Mouse (Mus musculus) midbrain, embryonic 13.5 days (tissue): ENCODE data around the gene Bptf. TPM values are rescaled to one million over a fixed set of nuclear protein-coding genes. Genes with fewer than 3 reads are reported as not detected.
"Not testable (repeated sequence)": the region's sequence is repeated elsewhere in the genome, so short reads cannot be mapped to it uniquely, and the experiment has no call there.

Experiments used
- ATAC-seq: fragments of 200-750 bp; cut with Nextera tagmentation; 2 replicates; pipeline ENCODE4 v1.8.0; 2017; ENCODE audit warnings: mild to moderate bottlenecking, moderate TSS enrichment, moderate library complexity
- H3K27ac ChIP-seq: fragments of 300-500 bp; sonication (generic); 2 replicates; pipeline ENCODE4 v1.5.1; 2015; ENCODE audit warnings: inconsistent platforms, mild to moderate bottlenecking, moderate library complexity
- H3K27me3 ChIP-seq: fragments of 300-500 bp; sonication (generic); 2 replicates; pipeline ENCODE4 v1.6.1; 2015; ENCODE audit warnings: mild to moderate bottlenecking, inconsistent platforms
- H3K36me3 ChIP-seq: fragments of 300-500 bp; sonication (generic); 2 replicates; pipeline ENCODE4 v1.6.1; 2015; ENCODE audit warnings: mild to moderate bottlenecking, inconsistent platforms
- H3K4me1 ChIP-seq: fragments of 300-500 bp; sonication (generic); replicated peaks from 2 replicates; pipeline ENCODE4 v1.6.1; 2015; ENCODE audit warnings: inconsistent platforms
- H3K4me2 ChIP-seq: fragments of 300-500 bp; sonication (generic); replicated peaks from 2 replicates; pipeline ENCODE4 v1.6.1; 2015; ENCODE audit warnings: moderate library complexity, mild to moderate bottlenecking, inconsistent platforms
- H3K4me3 ChIP-seq: fragments of 300-500 bp; sonication (generic); replicated peaks from 2 replicates; pipeline ENCODE4 v1.5.1; 2015; ENCODE audit warnings: mild to moderate bottlenecking, inconsistent platforms
- H3K9ac ChIP-seq: fragments of 300-500 bp; sonication (generic); replicated peaks from 2 replicates; pipeline ENCODE4 v1.6.1; 2015; ENCODE audit warnings: mild to moderate bottlenecking, inconsistent platforms
- H3K9me3 ChIP-seq: fragments of 300-500 bp; sonication (generic); 2 replicates; pipeline ENCODE4 v1.6.1; 2016; ENCODE audit warnings: mild to moderate bottlenecking, inconsistent platforms
- WGBS: fragments of 180-500 bp; shearing (Covaris S2); methylation state at CpG from one replicate; pipeline ENCODE4 v1.1.7; 2015; 5-methylcytosine and 5-hydroxymethylcytosine counted together
- polyA plus RNA-seq: library from polyadenylated mRNA; unstranded; fragments of >200 nt; fragmentation: Nextera tagmentation; extraction: Ambion mirVana; gene quantifications from 2 replicates; pipeline ENCODE4 v1.2.1, GENCODE M21; 2015

Bptf gene
- polyA plus RNA-seq, 1 experiment from 2014 or later, result 45.1 TPM

DNA sequence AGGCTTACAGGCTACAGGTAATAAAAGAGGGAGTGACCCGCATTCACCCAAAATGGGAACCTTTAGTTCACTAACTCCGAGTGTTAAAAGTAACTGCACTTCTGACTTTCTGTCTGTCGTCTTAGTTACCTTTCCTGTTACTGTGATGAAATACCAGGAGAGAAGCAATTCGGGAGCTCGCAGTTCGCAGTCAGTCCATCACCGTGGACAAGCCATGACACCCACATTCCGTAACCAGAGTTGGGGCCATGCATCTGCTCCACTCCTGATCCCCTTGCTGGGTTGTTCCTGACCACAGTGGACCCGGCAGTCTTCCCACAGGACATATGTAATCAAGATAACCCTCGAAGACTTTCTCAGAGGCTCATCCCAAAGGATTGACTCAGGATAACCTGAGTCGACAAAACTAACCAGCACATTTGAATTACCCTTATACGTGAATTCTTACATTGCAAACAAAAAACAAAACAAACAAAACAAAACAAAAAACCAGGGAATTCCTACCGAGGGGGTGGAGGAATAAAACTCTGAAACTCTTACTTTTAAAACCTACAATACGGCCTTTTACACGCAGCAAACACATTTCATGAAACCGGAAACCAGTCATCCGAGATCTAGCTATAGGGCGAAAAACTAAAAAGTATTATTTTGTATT lies 120.1 kb downstream of the Bptf start:
- Histone ChIP-seq H3K36me3 (no peaks in the 10 kb centered on the region), H3K27me3 (no peaks in the 10 kb centered on the region), H3K4me1 (peaks cover 10% of the 10 kb centered on the region), H3K9me3 (no peaks in the 10 kb centered on the region), H3K27ac (peak overlapping the region; percentile 90), H3K9ac (peak overlapping the region; percentile 70), H3K4me3 (peak overlapping the region; percentile 54), H3K4me2 (peak overlapping the region; percentile 56)
- WGBS, result 46% methylated on average over 18 of the region's 18 CpGs
- no peak for ATAC-seq

DNA sequence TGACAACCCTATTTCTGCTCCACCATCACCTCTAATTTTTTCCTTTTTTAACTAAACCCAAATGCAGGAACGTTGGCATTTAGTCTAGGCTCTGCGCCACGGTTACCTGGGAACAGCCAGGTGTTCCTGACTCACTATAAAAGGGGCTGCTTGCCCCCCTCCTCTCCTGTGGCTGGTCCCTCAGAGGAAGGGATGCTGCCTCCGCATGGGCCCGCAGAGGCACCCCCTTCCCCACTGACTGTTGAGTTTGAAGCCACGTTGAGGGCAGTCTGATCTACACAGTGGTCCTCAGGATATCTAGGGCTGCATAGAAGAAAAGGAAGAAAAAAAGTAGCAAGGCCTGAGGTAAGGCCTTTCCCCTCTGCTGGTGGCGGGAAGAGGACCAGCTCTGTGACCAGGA lies 120.8 kb downstream of the Bptf start:
- Histone ChIP-seq H3K27ac (no peak overlapping the region), H3K27me3 (no peaks in the 10 kb centered on the region), H3K4me1 (peaks cover 10% of the 10 kb centered on the region), H3K4me2 (no peak overlapping the region), H3K36me3 (no peaks in the 10 kb centered on the region), H3K9ac (no peak overlapping the region), H3K9me3 (no peaks in the 10 kb centered on the region), H3K4me3 (no peak overlapping the region)
- ATAC-seq, result no peak
- 73% methylated on average over 7 of the region's 7 CpGs for WGBS

DNA sequence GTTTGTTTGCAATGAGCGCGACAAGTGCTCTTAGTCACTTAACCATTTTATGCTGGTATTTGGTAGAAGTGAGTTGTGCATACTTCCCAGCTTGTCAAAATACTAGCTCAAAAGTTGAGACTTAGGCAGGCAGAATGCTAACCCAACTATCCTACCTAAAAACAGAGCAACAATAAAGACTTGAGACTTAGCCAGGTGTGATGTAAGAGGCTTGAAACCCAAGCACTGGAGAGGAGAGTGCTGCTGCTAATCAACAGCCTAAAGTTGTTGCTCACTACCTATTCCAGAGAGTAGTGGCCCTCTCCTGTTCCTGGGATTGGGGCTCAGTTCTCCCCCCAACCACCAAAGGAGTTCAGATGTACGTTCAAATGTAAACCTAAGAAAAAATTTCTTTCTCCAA lies 121.5 kb downstream of the Bptf start:
- Histone ChIP-seq H3K36me3 (no peaks in the 10 kb centered on the region), H3K27me3 (no peaks in the 10 kb centered on the region), H3K4me1 (peaks cover 10% of the 10 kb centered on the region), H3K9me3 (no peaks in the 10 kb centered on the region), H3K4me2 (no peak overlapping the region), H3K9ac (no peak overlapping the region), H3K4me3 (no peak overlapping the region), H3K27ac (no peak overlapping the region)
- WGBS, result 94% methylated on average over 3 of the region's 3 CpGs
- no peak for ATAC-seq

DNA sequence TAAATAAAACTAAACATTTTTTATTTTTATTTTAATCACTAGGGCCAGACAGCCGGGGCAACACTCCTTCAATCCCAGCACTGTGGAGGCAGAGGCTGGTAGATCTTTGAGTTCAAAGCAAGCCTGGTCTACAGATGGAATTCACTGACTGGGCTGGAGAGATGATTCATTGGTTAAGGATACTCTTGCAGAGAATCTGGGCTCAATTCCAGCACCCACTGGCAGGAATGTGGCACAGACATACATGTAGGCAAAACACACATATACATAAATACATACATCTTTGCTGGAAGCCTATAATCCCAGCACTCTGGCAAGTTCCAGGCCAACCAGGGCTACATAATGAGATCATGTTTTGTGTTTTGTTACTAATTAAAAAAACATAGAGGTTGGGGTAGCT lies 126.4 kb downstream of the Bptf start:
- no peaks in the 10 kb centered on the region for H3K4me1 ChIP-seq
- 93% methylated on average over 1 of the region's 1 CpGs for WGBS
- H3K27me3 ChIP-seq, result no peaks in the 10 kb centered on the region
- H3K36me3 ChIP-seq, result no peaks in the 10 kb centered on the region
- H3K27ac ChIP-seq, result no peak overlapping the region
- H3K4me3 ChIP-seq, result no peak overlapping the region
- no peak overlapping the region for H3K9ac ChIP-seq
- no peaks in the 10 kb centered on the region for H3K9me3 ChIP-seq
- no peak for ATAC-seq
- H3K4me2 ChIP-seq, result no peak overlapping the region

DNA sequence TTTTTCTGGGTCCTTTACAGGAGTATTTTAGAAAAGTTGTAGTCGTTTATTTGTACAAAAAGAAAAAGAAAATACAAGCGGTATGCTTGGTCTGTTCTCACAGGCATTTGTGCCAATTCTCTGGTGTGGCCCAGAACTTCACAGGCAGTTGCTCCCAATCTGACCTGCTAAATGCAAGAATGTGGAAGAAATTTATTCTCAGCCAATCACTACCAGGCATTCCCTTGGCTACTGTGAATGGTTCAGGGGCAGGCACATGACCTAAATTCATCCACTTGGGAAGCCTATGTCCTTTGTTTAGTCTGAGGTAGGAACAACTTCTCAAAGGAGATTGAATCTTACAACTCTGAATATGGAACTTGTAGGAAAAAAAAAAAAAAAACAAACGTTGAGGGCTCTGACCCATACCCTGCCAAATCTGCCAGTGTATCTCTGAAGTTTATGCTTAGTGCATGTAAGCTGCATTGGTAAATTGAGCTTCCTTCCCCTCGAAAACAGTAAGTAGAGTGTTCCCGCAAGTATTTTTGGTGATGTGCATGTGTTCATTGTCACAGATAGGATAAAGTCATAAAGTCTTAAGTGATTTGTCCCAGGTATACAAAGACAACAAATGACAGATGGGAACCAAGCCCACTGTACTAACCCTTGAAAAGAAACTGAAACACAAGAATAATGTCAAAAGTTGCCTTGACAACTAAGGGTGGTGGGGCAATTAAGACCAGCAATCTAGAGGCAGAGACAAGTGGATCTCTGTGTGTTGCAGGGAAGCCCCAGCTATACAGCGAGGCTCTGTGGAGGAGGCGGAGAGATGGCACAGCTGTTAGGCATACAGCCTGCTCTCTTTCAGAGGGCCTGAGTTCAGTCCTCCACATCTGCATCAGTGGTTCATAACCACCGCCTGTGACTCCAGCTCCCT lies 129.9 kb downstream of the Bptf start:
- H3K4me3 ChIP-seq, result no peak overlapping the region
- no peak overlapping the region for H3K9ac ChIP-seq
- H3K4me2 ChIP-seq, result no peak overlapping the region
- H3K27ac ChIP-seq, result no peak overlapping the region
- H3K36me3 ChIP-seq, result peaks cover 2% of the 10 kb centered on the region
- no peak for ATAC-seq
- 43% methylated on average over 8 of the region's 8 CpGs for WGBS
- H3K27me3 ChIP-seq, result no peaks in the 10 kb centered on the region
- peaks cover 13% of the 10 kb centered on the region for H3K4me1 ChIP-seq
- H3K9me3 ChIP-seq, result no peaks in the 10 kb centered on the region

DNA sequence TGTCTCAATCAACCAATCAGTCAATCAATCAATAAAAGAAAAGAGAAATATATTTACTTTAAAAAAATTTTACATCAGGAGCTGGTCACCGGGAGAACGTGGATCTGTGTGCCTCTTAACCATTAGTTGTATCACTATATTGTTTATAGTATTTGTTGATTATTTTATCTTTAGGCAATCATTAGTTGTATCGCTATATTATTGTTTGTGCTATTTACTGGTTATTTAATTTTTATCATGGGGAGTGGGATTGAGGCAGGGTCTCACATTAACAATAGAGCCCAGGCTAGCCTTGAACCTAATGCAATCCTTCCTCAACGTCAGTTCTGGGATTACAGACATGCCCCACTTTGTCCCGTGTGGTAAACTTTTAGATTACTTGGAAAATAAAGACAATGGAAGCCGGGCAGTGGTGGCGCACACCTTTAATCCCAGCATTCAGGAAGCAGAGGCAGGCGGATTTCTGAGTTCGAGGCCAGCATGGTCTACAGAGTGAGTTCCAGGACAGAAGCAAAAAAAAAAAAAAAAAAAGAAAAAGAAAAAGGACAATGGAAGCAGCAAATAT lies 131.9 kb downstream of the Bptf start:
- Histone ChIP-seq H3K4me3 (peak overlapping the region; percentile 35), H3K27ac (peak overlapping the region; percentile 84), H3K27me3 (no peaks in the 10 kb centered on the region), H3K4me2 (peak overlapping the region; percentile 53), H3K36me3 (peaks cover 20% of the 10 kb centered on the region), H3K9ac (peak overlapping the region; percentile 68), H3K9me3 (no peaks in the 10 kb centered on the region), H3K4me1 (peaks cover 18% of the 10 kb centered on the region)
- ATAC-seq, result no peak; the same call in 1 of the 2 replicates
- WGBS, result 86% methylated on average over 9 of the region's 9 CpGs

DNA sequence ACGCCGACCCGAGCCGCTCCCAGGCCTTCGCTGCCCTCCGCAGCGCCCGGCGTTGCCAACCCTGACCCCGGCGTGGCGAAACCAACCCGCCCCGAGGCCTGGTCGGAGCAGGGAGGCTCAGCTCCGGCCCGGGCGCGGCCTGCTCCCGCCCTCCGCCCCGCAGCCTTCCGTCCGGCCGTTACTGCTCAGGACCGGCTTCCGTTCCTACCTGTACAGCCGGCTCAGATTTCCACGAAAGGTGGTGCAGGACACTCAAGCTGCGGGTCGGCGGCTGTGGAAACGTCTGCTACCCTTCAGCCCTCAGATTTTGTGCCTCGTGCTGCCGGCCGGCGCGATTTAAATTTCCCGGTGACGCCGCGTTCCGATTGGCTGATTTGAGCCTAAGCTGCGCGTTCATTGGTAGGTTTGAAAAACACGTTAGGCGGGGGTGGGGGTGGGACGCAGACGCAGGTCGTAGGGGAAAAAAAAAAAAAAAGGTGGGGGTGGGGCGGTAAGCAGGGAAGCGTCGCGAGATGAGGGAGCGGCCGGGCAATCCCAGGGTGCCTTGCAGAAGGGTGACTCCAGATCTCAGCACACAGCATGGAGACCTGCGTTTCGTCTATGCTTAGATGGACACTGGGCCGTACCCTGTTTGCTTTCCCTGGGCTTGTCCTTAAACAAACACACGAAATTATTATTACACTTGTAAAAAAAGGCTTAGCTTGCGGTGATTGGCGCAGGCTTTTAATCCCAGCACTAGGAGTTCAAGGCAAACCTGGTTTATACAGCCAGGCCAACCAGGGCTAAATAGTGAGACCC lies 132.6 kb downstream of the Bptf start, which contains the start of gene Kpna2:
Kpna2 (minus strand) TSS at position 391 of the 798 bp plus-strand sequence.
- peaks cover 27% of the 10 kb centered on the region for H3K36me3 ChIP-seq
- H3K4me1 ChIP-seq, result peaks cover 18% of the 10 kb centered on the region
- H3K9ac ChIP-seq, result peak within 1 kb of the TSS; percentile 90
- H3K9me3 ChIP-seq, result no peaks in the 10 kb centered on the region
- ATAC-seq, result peak; percentile 96
- peak within 1 kb of the TSS; percentile 84 for H3K27ac ChIP-seq
- peak within 1 kb of the TSS; percentile 100 for H3K4me3 ChIP-seq
- WGBS, result 1% methylated on average over 60 of the region's 62 CpGs
- peak within 1 kb of the TSS; percentile 66 for H3K4me2 ChIP-seq
- H3K27me3 ChIP-seq, result no peaks in the 10 kb centered on the region

DNA sequence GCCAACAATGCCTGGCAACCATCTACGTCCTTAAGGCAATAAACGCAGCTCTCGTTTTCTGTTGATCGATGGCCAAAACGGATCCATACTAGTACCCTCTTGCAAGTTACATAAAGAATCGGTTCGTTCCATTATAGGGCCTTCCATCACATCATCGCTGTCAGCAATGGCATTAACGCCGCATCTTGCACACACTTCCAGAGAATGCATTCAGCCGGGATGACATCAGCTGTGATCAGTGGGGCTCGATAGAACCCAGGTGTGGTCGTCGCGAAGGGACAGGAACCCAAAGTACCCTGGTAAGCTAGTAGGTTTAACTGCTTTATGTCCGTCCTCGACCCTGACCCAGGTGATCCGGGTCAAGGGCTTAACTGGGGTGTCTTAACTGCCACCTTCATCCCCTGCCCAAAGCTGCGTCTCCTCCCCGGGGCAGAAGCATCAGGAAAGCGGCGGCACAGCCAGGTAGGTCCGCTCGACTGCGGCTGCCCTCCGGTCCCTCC lies 133.2 kb downstream of the Bptf start:
- Histone ChIP-seq H3K9me3 (no peaks in the 10 kb centered on the region), H3K27ac (peak overlapping the region; percentile 84), H3K27me3 (no peaks in the 10 kb centered on the region), H3K4me2 (peak overlapping the region; percentile 66), H3K36me3 (peaks cover 33% of the 10 kb centered on the region), H3K4me3 (peak overlapping the region; percentile 100), H3K4me1 (peaks cover 18% of the 10 kb centered on the region), H3K9ac (peak overlapping the region; percentile 90)
- WGBS, result 0% methylated on average over 26 of the region's 26 CpGs
- peak; percentile 49 for ATAC-seq

DNA sequence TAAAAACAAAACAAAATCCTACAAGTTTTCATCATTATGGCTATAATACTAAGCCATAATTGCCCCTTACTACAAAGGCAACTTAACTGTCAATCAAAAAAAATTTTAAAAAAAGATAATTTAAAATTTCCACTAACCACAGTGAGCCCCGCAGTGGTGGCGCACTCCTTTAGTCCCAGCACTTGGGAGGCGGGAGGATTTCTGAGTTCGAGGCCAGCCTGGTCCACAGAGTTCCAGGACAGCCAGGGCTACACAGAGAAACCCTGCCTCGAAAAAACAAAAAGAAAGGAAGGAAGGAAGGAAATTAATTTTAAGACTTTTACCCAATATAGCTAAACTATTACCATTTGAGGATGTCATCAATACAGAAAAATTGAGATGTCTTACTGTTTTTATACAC lies 134.0 kb downstream of the Bptf start:
- H3K4me2 ChIP-seq, result peak overlapping the region; percentile 66
- peak overlapping the region; percentile 84; the same call in 1 of the 2 replicates for H3K27ac ChIP-seq
- H3K36me3 ChIP-seq, result peaks cover 36% of the 10 kb centered on the region
- H3K9ac ChIP-seq, result peak overlapping the region; percentile 90
- 9% methylated on average over 5 of the region's 5 CpGs for WGBS
- H3K4me3 ChIP-seq, result peak overlapping the region; percentile 100
- H3K9me3 ChIP-seq, result no peaks in the 10 kb centered on the region
- H3K27me3 ChIP-seq, result no peaks in the 10 kb centered on the region
- ATAC-seq, result no peak
- peaks cover 18% of the 10 kb centered on the region for H3K4me1 ChIP-seq

DNA sequence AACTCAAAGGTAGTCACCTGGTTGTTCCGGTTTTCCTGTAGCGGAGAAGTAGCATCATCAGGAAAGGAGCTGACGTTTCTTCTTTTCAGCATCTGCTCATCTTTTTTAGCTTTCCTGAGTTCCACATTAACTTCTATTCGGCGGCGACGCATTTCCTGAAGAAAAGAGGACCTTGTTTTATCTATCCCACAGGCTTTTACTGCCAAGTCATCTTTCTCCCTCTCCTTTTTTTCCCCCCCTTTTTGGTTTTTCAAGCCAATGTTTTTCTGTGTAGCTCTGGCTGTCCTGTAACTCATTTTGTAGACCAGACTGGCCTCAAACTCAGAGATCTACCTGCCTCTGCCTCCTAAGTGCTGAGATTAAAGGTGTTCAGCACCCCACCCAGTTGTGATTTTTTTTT lies 135.4 kb downstream of the Bptf start:
- H3K4me2 ChIP-seq, H3K9ac ChIP-seq: not testable (repeated sequence)

DNA sequence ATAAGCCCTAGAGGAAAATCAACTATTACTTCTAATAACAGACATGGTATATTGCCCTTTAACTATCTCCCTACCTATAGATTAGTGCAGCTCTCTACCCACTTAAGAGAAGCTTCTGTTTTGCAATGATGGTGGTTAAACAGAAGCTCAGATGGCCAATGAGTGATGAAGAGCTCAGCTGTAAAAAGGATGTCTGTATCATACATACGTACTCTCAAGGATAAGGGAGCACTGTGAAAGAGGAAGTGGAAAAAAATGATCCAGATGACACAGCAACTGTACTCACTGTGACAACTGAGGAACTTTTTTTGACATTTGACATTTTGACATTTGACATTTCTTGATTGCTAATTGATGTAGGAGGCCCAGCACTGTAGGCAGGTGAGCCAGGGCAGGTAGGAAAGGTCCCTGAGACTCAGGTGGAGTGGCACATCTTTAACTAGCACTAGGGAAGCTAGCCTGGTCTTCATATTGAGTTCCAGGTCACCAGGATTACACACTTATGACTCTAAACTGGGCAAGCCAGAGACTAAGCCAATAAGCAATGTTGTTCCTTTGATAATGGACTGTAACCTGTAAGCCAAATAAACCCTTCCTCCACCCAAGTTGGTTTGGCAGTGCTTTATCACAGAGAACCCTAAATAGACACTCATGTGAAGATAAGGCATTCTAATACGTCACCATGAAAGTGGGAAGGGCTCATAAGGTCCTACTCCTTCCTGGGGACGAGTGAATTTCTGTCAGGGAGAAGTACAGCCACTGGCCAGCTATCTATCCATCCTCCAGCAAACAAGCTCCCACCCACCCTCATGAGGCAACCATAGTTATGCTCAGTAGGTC lies 137.5 kb downstream of the Bptf start:
- WGBS, result 85% methylated on average over 3 of the region's 3 CpGs
- Histone ChIP-seq H3K9me3 (no peaks in the 10 kb centered on the region), H3K36me3 (peaks cover 66% of the 10 kb centered on the region), H3K4me1 (peaks cover 18% of the 10 kb centered on the region), H3K27me3 (no peaks in the 10 kb centered on the region), H3K4me3 (no peak overlapping the region), H3K27ac (no peak overlapping the region), H3K9ac (no peak overlapping the region), H3K4me2 (no peak overlapping the region)
- ATAC-seq, result no peak

More for the DNA sequence above, 135.4 kb downstream of the Bptf start:
- H3K27ac ChIP-seq, H3K9me3 ChIP-seq, ATAC-seq, H3K4me3 ChIP-seq, H3K27me3 ChIP-seq: not testable (repeated sequence)
- peaks cover 18% of the 10 kb centered on the region for H3K4me1 ChIP-seq
- 96% methylated on average over 7 of the region's 7 CpGs for WGBS
- peaks cover 46% of the 10 kb centered on the region for H3K36me3 ChIP-seq
